Mouse (Mus musculus) spleen, adult 12 weeks (tissue): ENCODE measurements around the gene Ankrd34a.

Source experiments
- DNase-seq: peaks from one replicate; pipeline ENCODE4 v3.0.0; 2022; ENCODE audit warnings: low spot score

Ankrd34a gene

DNA sequence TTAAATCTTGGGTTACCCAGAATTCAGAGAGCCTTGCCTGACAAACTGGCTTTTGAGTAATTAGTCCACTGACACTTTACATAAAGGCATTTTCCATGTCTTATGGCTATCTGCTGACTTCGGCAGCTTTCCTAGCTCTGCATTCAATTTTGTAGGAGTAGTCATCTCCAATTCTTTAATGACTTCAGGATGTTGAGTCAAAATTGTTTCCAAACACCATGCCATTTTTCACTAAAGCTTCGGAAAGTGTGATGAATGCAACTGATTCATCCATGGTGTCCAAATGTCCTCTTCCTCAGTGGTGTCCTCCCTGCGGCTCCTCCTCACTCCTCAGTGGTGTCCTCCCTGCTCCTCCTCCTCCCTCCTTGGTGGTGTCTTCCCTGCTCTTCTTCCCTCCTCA is 21.5 kb downstream of the Ankrd34a start:
- DNase-seq: no peak

DNA sequence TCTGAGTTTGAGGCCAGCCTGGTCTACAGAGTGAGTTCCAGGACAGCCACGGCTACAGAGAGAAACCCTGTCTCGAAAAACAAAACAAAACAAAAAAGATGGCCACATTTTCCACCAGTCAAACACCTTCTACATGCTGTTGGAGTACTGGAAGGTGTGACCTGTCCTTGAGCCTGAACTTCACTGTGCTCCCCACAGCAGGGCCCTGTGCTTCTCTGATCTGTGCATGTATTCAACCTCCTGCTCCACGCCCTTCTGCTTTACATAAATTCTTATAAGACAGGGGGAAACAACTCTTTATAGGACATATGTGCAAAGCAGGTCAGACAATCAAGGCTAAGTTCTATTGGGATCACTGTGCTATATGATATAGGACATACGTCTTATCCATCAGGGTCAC is 26.8 kb downstream of the Ankrd34a start:
- DNase-seq: no peak

GRCm38 (mm10) chr3:96629729-96630600 is 33.5 kb downstream of the Ankrd34a start, which contains the start of gene Rbm8a:
Gene Rbm8a (plus strand): TSS chr3:96629933.
- peak; percentile 88 for DNase-seq

- DNase-seq: no peak
These were observed 35.6 kb downstream of the Ankrd34a start for GRCm38 (mm10) chr3:96632058-96632457.

DNA sequence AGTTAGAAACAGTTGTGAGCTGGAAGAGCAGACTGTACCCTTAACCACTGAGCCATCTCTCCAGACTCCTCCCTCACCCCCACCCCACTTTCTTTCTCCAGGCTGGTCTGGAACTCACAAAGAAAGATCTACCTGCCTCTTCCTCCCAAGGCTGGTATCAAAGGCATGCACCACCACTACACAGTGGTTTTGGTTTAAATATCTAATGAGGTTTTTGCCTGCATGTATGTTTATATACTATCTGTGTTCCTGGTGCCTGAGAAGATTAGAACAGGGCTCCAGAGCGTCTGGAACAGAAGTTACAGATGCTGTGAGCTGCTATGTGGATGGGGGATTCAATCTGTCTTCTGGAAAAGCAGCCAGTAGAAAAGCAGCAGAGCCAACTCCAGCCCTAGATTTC is 37.6 kb downstream of the Ankrd34a start:
- no peak for DNase-seq

DNA sequence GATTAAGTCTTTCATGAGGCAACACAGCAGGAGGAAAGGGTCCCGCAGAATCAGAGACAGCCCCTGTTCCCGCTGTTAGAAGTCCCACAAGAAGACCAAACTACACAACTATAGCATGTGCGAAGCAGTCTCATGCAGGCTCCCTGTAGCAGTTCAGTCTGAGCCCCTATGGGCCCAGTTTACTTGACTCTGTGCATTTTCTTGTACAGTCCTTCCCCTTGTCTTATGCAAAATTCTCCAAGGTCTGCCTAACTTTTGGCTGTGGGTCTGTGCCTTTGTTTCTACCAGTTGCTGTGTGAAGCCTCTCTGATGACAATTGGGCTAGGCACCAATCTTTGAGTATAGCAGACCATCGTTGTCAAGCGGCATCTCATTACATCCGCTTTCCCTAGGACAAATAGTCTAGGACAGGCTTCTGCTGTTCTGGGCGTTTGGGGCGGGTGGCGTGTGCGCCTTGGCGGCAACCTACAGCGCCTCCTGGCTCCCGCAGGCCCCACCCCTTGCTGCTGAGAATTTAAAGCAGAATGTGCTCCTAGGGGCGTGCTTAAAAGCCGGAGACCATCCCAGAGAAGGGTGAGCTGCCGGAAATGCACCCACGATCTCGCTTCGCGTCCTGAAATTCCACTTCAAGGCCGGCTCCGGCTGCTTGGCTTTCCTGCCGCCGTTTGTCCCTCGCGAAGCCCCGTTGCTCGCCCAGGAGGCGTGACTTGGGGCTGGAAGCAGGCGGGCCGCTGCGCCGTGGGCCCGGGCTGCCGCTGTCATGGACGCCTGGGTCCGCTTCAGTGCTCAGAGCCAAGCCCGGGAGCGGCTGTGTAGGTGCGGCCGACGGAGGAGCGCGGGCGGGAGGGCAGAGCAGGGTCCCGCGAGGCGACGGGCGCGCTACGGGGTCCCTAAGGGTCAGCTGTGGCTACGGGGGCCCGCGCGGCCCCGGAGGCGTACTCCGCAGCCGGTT is 38.8 kb downstream of the Ankrd34a start, which contains the start of the genes Pex11b and Gm42957:
TSS of gene Pex11b (plus strand) at position 449 of the 952 bp plus-strand sequence.
TSS of gene Gm42957 (plus strand) at position 547 of the 952 bp plus-strand sequence.
- peak; percentile 70 for DNase-seq

GRCm38 (mm10) chr3:96635906-96636305 is 39.5 kb downstream of the Ankrd34a start:
- DNase-seq: no peak

DNA sequence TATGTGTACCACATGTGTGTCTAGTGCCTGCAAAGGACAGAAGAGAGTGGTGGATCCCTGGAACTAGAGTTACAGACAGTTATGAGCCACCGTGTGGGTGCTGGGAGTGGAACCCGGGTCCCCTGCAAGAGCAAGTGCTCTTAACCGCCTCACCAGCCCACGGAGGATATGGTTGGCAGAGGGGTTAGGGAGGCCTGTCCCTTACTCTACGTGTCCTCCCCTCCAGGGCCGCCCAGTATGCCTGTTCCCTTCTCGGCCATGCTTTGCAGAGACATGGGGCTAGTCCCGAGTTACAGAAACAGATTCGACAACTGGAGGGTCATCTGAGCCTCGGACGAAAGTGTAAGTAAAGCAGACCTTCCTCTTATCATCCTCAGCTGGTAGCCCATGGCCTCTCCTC is 40.0 kb downstream of the Ankrd34a start:
- no peak for DNase-seq

DNA sequence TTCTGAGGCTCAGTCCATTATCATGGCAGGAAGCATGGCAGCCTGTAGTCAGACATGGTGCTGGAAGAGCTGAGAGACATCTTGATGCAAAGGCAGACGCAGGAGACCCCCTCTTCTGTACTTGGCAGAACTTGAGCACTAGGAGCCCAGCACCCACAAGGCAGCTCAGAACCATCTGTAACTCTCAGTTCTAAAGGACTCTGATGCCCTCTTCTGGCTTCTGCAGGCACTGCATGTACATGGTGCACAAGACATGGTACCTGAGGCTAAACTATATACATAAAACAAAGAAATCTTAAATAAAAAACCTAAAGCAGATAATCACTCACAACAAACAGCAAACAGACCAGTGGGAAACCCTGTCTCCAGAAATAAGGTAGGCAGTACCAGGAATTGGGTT is 42.8 kb downstream of the Ankrd34a start:
- DNase-seq: peak; percentile 64

- DNase-seq: no peak
These were observed 48.7 kb downstream of the Ankrd34a start, which contains the start of gene Itga10 for GRCm38 (mm10) chr3:96645018-96645649. Gene Itga10 (plus strand): TSS chr3:96645584.

GRCm38 (mm10) chr3:96647365-96647764 is 50.9 kb downstream of the Ankrd34a start:
- DNase-seq: no peak
